Mouse (Mus musculus) adrenal gland, postnatal 4 days (tissue): ENCODE data around the gene Ep300. TPM values are rescaled to one million over a fixed set of nuclear protein-coding genes. Genes with fewer than 3 reads are reported as not detected.
A peak's percentile ranks its signal among the peaks of the same experiment; 100 is the strongest.

ENCODE experiments used
- DNase-seq, 2 experiments: peaks; one replicate each; pipeline ENCODE4 v3.0.0; 2021 to 2022; ENCODE audit warnings: low spot score in 2 of 2, mixed read lengths in 2 of 2
- long read RNA-seq, 2 experiments: library from polyadenylated mRNA; stranded (forward); transcript quantifications; one replicate each; pipeline ENCODE4 v2.0.0; 2021
- total RNA-seq, 2 experiments: library from RNA; stranded (reverse); gene quantifications; 2 replicates each; pipeline ENCODE4 v1.2.3; 2021

The Ep300 gene
- total RNA-seq: 10 to 100 TPM; 78.9 to 84.0 TPM
- long read RNA-seq, experiment 1, partial matches to known transcripts: 0 of 3 reads
- long read RNA-seq, experiment 1, other reads (novel, unspliced or antisense): 3 of 3 reads
- long read RNA-seq, experiment 2, partial matches to known transcripts: 1 of 4 reads
- long read RNA-seq, experiment 2, other reads (novel, unspliced or antisense): 2 of 4 reads

- peak; percentile 93 for DNase-seq
Measured at GRCm38 (mm10) chr15:81584913-81585745, at the start of gene Ep300. Gene Ep300, plus strand, starts transcription at chr15:81585351.

- no peak for DNase-seq
Measured at GRCm38 (mm10) chr15:81535881-81536351, 49.2 kb upstream of the Ep300 start.

DNA sequence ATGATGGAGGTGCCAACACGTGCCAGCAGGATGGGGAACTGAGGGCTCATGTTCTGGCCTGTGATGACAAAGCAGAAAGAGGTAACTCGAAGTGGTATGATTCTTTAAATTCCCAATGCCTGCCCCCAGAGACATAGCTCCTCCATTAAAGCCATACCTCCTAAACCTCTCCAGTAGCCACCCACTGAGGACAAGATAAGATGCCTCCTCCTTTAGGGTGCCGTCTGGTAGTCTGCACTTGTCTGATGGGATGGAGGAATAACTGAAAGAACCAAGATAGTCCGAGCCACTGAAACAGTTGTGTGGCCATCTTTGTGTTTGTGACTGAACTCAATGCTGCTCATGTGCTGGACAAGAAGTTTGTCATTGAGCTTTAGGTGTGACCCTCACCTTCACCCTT, 47.0 kb upstream of the Ep300 start:
- DNase-seq: no peak

DNA sequence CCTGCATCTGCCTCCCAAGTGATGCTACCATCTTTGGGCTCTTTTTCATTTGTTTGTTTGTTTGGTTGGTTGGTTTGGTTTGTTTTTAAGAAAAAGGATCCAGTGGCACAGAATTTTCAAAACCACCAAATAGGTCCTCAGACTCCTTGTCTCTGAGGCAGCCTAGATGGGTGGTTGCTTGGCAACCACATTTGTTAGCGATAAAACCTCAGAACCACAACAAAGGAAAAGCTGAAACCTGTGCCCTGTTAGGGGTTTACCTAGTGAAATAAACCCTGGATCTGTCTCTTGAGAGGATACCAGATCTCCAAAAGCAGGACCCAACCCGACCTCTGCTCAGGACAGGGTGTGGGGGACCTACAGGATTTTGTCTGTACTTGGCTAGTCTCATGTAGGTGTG, 45.6 kb upstream of the Ep300 start:
- no peak for DNase-seq

GRCm38 (mm10) chr15:81544916-81545315, 40.2 kb upstream of the Ep300 start:
- DNase-seq: no peak

DNA sequence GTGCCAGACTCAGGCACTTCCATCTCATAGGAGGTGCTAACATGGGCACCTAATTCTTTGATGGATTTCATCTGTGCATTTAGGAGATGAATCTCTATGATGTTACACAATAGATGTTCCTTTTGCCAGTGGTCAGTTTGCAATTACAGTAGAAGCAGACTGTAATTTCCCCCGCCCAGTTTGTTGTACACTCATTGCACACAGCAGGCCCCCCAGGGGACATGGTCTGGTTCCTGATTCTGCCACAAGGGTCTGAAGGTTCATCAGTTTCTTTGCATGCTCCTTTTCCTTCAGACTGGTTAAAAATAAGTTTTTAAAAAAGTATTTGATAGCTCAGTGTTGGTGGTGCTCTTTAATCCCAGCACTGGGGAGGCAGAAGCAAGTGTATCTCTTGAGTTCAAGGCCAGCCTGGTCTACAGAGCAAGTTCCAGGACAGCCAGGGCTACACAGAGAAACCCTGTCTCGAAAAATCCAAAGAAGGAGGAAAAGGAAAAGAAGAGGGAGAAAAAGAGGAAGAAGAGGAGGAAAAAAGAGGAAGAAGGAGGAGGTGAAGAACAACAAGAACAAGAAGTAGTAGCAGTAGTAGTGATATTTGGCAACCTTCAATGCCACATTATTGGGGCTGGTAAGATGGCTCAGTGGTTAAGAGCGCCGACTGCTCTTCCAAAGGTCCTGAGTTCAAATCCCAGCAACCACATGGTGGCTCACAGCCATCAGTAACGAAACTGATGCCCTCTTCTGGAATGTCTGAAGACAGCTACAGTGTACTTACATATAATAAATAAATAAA, 39.6 kb upstream of the Ep300 start:
- no peak for DNase-seq

GRCm38 (mm10) chr15:81553455-81553854, 31.7 kb upstream of the Ep300 start:
- DNase-seq: no peak

- DNase-seq: peak; percentile 4 to 13
Measured at GRCm38 (mm10) chr15:81554558-81555297, 30.4 kb upstream of the Ep300 start.

- no peak for DNase-seq
Measured at GRCm38 (mm10) chr15:81555986-81556385, 29.2 kb upstream of the Ep300 start.

DNA sequence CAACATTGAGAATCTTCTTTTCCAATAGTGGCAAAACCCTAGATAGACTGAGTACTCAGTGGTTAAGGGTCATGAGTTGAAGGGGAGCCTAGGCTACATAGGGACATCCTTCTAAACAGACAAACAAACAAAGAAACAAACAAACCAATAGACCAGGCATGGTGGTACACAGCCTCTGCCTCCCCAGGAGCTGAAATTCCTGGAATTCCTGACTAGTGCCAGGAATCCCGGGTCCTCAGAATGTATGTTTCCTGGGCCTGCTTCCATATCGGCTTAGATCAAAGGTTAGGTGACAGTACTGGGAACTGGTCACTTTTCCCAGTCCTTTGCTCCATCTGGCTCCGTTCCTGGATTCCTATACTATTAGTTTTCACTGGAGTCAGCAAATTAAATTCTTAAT, 23.6 kb upstream of the Ep300 start:
- DNase-seq: no peak

GRCm38 (mm10) chr15:81561996-81562395, 23.2 kb upstream of the Ep300 start:
- no peak for DNase-seq

- no peak for DNase-seq
Measured at GRCm38 (mm10) chr15:81562491-81563488, 22.4 kb upstream of the Ep300 start.

DNA sequence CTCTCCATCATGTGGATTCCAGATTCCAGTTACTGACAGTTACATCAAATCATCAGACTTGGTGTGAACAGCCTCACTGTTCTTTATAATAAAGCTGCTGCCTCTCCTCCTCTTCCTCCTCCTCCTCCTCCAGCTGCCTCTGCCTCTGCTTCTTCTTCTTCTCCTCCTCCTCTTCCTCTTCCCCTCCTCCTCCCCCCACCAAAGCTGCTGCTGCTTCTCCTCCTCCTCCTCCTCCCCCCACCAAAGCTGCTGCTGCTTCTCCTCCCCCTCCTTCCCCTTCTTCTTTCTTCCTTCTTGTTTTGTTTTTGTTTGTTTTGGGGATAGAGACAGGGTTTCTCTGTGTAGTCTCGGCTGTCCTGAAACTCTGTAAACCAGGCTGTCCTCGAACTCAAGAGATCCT, 17.1 kb upstream of the Ep300 start:
- DNase-seq: no peak

- DNase-seq: no peak
Measured at GRCm38 (mm10) chr15:81568592-81568991, 16.6 kb upstream of the Ep300 start.

GRCm38 (mm10) chr15:81576961-81577360, 8.2 kb upstream of the Ep300 start:
- no peak for DNase-seq

DNA sequence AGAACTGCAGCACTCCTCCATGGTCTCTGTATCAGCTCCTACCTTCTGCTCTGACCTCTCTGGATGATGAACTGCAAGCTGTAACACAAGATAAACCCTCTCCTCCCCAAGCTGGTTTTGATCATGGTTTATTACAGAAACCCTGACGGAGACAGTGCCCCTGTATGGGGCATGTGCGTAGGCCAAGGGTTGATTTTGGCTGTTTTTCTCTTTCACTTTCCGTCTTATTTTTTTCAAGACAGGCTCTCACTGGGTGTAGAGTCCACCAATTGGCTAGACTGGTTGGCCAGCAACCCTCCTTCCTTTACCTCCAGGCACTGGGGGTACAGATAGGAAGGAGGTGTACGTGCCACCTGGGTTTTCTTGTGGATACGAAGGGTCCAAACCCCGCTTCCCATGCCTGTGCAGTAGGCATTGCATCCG, 7.4 kb upstream of the Ep300 start:
- DNase-seq: no peak

DNA sequence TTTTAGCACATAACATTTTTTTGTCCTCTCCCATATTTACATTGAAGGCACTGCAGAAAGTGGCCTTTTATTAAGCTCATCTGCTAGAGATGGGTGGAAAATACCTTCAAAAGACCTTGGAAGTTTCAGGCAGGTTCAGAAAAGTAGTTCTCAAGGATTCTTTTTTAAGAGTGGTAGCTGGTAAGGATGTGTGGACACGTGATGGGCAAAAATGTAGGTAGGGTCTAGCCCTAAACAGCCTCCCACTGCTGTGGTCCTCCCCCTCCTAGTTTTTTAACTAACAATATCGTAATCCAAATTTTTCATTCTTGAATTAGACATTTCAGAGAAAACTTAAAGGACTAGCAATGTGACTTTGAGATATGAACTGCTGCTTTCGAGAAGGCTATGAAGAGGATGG, 685 bp upstream of the Ep300 start:
- no peak for DNase-seq

- DNase-seq: peak; percentile 82 to 84
Measured at GRCm38 (mm10) chr15:81585746-81586461, 753 bp downstream of the Ep300 start.

DNA sequence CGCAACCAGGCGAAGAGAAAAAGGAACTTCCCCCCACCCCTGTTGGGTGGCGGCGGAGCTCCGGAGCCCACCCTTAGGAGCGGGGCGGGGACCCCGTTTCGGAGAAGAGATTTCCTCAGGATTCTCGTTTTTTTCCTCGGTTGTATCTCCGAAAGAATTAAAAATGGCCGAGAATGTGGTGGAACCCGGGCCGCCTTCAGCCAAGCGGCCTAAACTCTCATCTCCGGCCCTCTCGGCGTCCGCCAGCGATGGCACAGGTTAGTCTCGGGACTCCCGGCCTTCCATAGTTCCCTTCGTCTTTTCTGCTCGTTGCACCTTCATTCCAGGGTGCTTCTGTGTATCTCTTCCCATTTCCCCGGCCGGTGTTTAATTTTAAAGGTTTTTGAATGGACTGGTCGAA, 1.3 kb downstream of the Ep300 start:
- DNase-seq: no peak
